Mouse (Mus musculus): ENCODE results near the gene Ankrd7. TPM values are rescaled to one million over a fixed set of nuclear protein-coding genes. Genes with fewer than 3 reads are reported as not detected.

The Ankrd7 gene
- polyA plus RNA-seq, 1 experiment = not detected

DNA sequence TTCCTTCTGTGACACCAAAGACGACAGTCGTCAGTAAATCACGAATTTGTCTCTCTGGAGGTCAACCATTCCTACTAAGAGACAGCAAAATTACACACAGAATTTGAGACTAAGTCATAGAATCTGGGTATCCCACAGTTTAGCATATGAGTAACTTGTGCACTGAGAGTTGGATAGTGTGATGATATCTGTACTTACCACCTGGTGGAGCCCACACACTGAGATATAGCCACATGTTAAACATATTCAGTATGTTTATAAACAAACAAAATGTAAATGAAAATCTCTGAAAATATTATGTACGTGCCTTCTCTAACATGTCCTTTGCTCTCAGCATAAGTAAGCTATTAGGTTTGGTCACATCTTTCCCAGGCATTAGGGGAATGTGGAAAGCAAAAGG, 47.1 kb downstream of the Ankrd7 start:
- Histone ChIP-seq H3K4me1 (ENCODE audit: control insufficient read depth, insufficient read depth, insufficient read length) (no peaks in the 10 kb centered on the region), H3K27ac (ENCODE audit: insufficient read depth, low read length) (no peak overlapping the region), H3K36me3 (ENCODE audit: control insufficient read depth, insufficient read depth, low read length) (no peaks in the 10 kb centered on the region), H3K27me3 (ENCODE audit: control insufficient read depth, insufficient read depth, low read length) (no peaks in the 10 kb centered on the region), H3K4me3 (ENCODE audit: extremely low read depth, insufficient read depth, insufficient read length) (no peak overlapping the region)
- WGBS = 80% methylated on average over 4 of the region's 4 CpGs
- no peak for DNase-seq (ENCODE audit: low read depth in 1 of 2, low spot score in 2 of 2)
- TF ChIP-seq POLR2A (IDR thresholded peaks at IDR 0.05; ENCODE audit: low read depth, low read length) = no peak
- TF ChIP-seq CTCF (IDR thresholded peaks at IDR 0.05; ENCODE audit: extremely low read depth, insufficient read depth, insufficient read length, insufficient replicate concordance) = no peak

DNA sequence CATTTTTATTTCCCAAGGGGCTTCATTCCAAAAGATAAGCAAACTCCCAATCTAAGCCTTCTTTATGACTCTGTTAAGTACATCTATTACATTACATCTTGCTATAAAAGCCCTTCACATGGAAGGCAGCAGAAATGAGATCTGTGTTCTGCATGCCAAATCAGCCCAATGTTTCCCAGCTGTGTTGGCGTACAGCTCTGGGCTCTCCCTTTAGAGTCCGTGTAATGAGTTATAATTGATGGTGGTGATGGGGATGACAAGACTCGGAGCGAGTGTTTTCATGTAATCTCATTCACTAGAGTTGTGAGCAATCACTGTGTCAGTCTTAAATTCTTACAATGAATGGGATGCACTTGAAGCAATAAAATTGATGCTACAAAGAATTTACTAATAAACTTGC, 49.9 kb downstream of the Ankrd7 start:
- H3K36me3 ChIP-seq (ENCODE audit: control insufficient read depth, insufficient read depth, low read length) = no peaks in the 10 kb centered on the region
- no peak overlapping the region for H3K4me3 ChIP-seq (ENCODE audit: extremely low read depth, insufficient read depth, insufficient read length)
- H3K27ac ChIP-seq (ENCODE audit: insufficient read depth, low read length) = no peak overlapping the region
- DNase-seq (ENCODE audit: low read depth in 1 of 2, low spot score in 2 of 2) = no peak
- H3K4me1 ChIP-seq (ENCODE audit: control insufficient read depth, insufficient read depth, insufficient read length) = no peaks in the 10 kb centered on the region
- 93% methylated on average over 4 of the region's 4 CpGs for WGBS
- TF ChIP-seq POLR2A (IDR thresholded peaks at IDR 0.05; ENCODE audit: low read depth, low read length) = no peak
- no peaks in the 10 kb centered on the region for H3K27me3 ChIP-seq (ENCODE audit: control insufficient read depth, insufficient read depth, low read length)

DNA sequence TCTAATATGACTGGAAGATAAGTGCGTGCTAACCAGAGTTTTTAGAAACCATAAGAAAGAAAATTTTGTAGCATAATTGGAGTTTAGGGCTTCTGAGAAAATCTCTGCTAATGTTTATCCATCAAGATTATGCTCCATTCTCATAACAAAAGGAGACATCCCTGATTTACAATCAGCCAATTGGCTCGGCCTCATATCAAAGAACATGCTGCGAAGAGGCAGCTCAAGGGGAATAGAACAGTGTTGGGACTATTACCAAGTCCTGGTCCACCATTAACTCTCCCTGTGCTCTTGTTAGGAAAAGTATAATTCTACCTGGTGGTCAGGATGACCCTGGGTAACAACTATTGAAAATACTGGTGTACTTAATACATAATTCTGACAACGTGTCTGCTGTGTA, 50.4 kb downstream of the Ankrd7 start:
- DNase-seq (ENCODE audit: low read depth in 1 of 2, low spot score in 2 of 2) = no peak
- Histone ChIP-seq H3K27ac (ENCODE audit: insufficient read depth, low read length) (no peak overlapping the region), H3K4me1 (ENCODE audit: control insufficient read depth, insufficient read depth, insufficient read length) (no peaks in the 10 kb centered on the region), H3K27me3 (ENCODE audit: control insufficient read depth, insufficient read depth, low read length) (no peaks in the 10 kb centered on the region), H3K36me3 (ENCODE audit: control insufficient read depth, insufficient read depth, low read length) (no peaks in the 10 kb centered on the region), H3K4me3 (ENCODE audit: extremely low read depth, insufficient read depth, insufficient read length) (no peak overlapping the region)
- TF ChIP-seq POLR2A (IDR thresholded peaks at IDR 0.05; ENCODE audit: low read depth, low read length) (no peak), CTCF (IDR thresholded peaks at IDR 0.05; ENCODE audit: extremely low read depth, insufficient read depth, insufficient read length, insufficient replicate concordance) (no peak)
- WGBS = 89% methylated on average over 4 of the region's 4 CpGs

Other genes starting within 250 kb of the Ankrd7 start
- gene Lsm8, start 17.7 kb upstream of the Ankrd7 start, polyA plus RNA-seq (2012; rRNA removed) = 8.0 and 8.2 TPM in 2 replicates